ENCODE assay signal across 25 mouse cellular contexts in the genomic region with DNA sequence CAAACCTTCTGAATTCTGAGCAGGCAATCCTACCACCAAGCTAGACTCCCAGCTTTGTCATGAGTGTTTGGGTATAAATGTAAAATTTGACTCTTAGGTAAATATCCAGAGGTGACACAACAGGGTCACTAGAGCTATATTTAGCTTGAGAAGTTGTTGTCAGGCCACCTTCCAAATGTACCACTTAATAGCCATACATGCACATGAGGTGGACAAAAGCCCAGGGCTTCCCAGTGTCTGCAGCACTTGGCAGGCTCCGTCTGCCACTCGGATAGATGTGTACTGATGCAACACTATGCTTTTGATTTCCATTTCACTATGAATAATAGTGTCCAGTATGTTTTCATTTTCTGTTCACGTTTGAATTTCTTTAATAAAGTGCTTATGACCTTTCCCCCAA. TPM values are rescaled to one million over a fixed set of nuclear protein-coding genes. Genes with fewer than 3 reads are reported as not detected.
DNase-seq lines count a peak whose midpoint lies in the region; ATAC-seq and TF ChIP-seq lines count a peak whose summit lies in the region.
"Had no signal": no experiment of that assay in that cellular context is flagged by ENCODE, and none has a peak within 500 bp of the region (broad histone marks: within the 10 kb centered on the region; RNA-seq: fewer than 3 reads in every experiment).

No protein-coding gene starts in this region.

- no peak overlapping the region for H3K4me3 ChIP-seq in heart, embryonic 12.5 days
- H3K4me3 ChIP-seq in heart, embryonic 14.5 days (ENCODE audit: control insufficient read depth in 1 of 2, insufficient read depth in 1 of 2, low read depth in 1 of 2, low read length in 2 of 2) = no peak overlapping the region
- no peak overlapping the region for H3K4me3 ChIP-seq in cerebellum, adult 2 months (replicated peaks; ENCODE audit: insufficient read depth, low read depth, low read length)
- H3K4me3 ChIP-seq: embryonic facial prominence, embryonic 13.5 days; forebrain, embryonic 12.5 days; hindbrain, embryonic 10.5 days; intestine, embryonic 15.5 days had no signal

- H3K4me1 ChIP-seq in heart, embryonic 12.5 days (replicated peaks) = no peaks in the 10 kb centered on the region
- H3K4me1 ChIP-seq in heart, embryonic 14.5 days (ENCODE audit: control insufficient read depth in 2 of 2, insufficient read depth in 2 of 2, low read length in 2 of 2) = peaks cover 0 to 7% of the 10 kb centered on the region in 2 experiments; a peak in 1 of 4 replicates
- no peaks in the 10 kb centered on the region for H3K4me1 ChIP-seq in cerebellum, adult 2 months (ENCODE audit: control insufficient read depth, insufficient read depth, low read length)
- H3K4me1 ChIP-seq: embryonic facial prominence, embryonic 13.5 days; forebrain, embryonic 12.5 days; hindbrain, embryonic 10.5 days; intestine, embryonic 15.5 days had no signal

- peak; percentile 35 for DNase-seq in heart, adult 8-10 months (ENCODE audit: low spot score)
- peak; percentile 59 to 72 for DNase-seq in heart, postnatal 10 days
- no peak for DNase-seq in layer of hippocampus, adult 8-10 months (ENCODE audit: low spot score in 2 of 2)
- DNase-seq in cerebellum, adult 2 months = no peak
- DNase-seq: adrenal gland, postnatal 10 days; cerebellum, adult 11 months; cerebellum, adult 9-10 months; cerebellum, postnatal 36 days; forebrain, postnatal 0 days; gastrocnemius, postnatal 14 days; kidney, adult 18-20 months had no signal

- H3K36me3 ChIP-seq in heart, embryonic 12.5 days = no peaks in the 10 kb centered on the region
- no peaks in the 10 kb centered on the region for H3K36me3 ChIP-seq in heart, embryonic 14.5 days (ENCODE audit: control insufficient read depth, insufficient read depth, low read length)
- H3K36me3 ChIP-seq: embryonic facial prominence, embryonic 13.5 days; forebrain, embryonic 12.5 days; hindbrain, embryonic 10.5 days; intestine, embryonic 15.5 days had no signal

- TF ChIP-seq CTCF in cerebellum, adult 2 months (IDR thresholded peaks at IDR 0.05; ENCODE audit: borderline replicate concordance, insufficient read depth, low read depth, low read length) = no peak

- no peaks in the 10 kb centered on the region for H3K9me3 ChIP-seq in heart, embryonic 12.5 days (replicated peaks)
- H3K9me3 ChIP-seq in heart, embryonic 14.5 days (ENCODE audit: control insufficient read depth, low read length) = no peaks in the 10 kb centered on the region
- H3K9me3 ChIP-seq: embryonic facial prominence, embryonic 13.5 days; forebrain, embryonic 12.5 days; hindbrain, embryonic 10.5 days; intestine, embryonic 15.5 days had no signal

- H3K27ac ChIP-seq in heart, embryonic 12.5 days (ENCODE audit: poor library complexity, severe bottlenecking) = no peak overlapping the region
- peak overlapping the region; percentile 37 to 59; a peak in 2 of 4 replicates for H3K27ac ChIP-seq in heart, embryonic 14.5 days (replicated peaks in 1 of 2; ENCODE audit: control insufficient read depth in 1 of 2, insufficient read depth in 1 of 2, low read depth in 2 of 2, low read length in 2 of 2)
- no peak overlapping the region for H3K27ac ChIP-seq in cerebellum, adult 2 months (ENCODE audit: insufficient read depth, low read length)
- H3K27ac ChIP-seq: embryonic facial prominence, embryonic 13.5 days; forebrain, embryonic 12.5 days; hindbrain, embryonic 10.5 days; hindbrain, embryonic 14.5 days; intestine, embryonic 15.5 days had no signal

- no peak overlapping the region for H3K4me2 ChIP-seq in heart, embryonic 12.5 days
- no peak overlapping the region for H3K4me2 ChIP-seq in heart, embryonic 14.5 days (ENCODE audit: low read length)
- H3K4me2 ChIP-seq: embryonic facial prominence, embryonic 13.5 days; forebrain, embryonic 12.5 days; hindbrain, embryonic 14.5 days; intestine, embryonic 15.5 days had no signal

- ATAC-seq in heart, embryonic 12.5 days (ENCODE audit: insufficient number of reproducible peaks, low FRiP score) = no peak
- ATAC-seq in heart, embryonic 14.5 days (ENCODE audit: insufficient number of reproducible peaks, insufficient read depth, low FRiP score, low read depth) = no peak
- no peak for ATAC-seq in megakaryocyte progenitor cell, adult 5-6 weeks (replicated peaks; ENCODE audit: poor library complexity)
- ATAC-seq: forebrain, postnatal 0 days; intestine, embryonic 15.5 days had no signal

- WGBS in heart, embryonic 12.5 days = 61% methylated on average over 3 of the region's 3 CpGs
- WGBS in heart, embryonic 14.5 days = 51% methylated on average over 3 of the region's 3 CpGs
- WGBS in cerebellum, adult 2 months = 45% methylated on average over 3 of the region's 3 CpGs

- H3K27me3 ChIP-seq in heart, embryonic 12.5 days (replicated peaks) = no peaks in the 10 kb centered on the region
- H3K27me3 ChIP-seq in heart, embryonic 14.5 days (ENCODE audit: control insufficient read depth, insufficient read depth, low read length) = no peaks in the 10 kb centered on the region
- no peaks in the 10 kb centered on the region; the same call in 1 of the 2 replicates for H3K27me3 ChIP-seq in cerebellum, adult 2 months (ENCODE audit: control insufficient read depth, insufficient read depth, low read length)
- H3K27me3 ChIP-seq: forebrain, embryonic 12.5 days; intestine, embryonic 15.5 days had no signal

- intact Hi-C loops in heart, postnatal 10 days (cut with DNase I) = no loop called here

- H3K9ac ChIP-seq in heart, embryonic 12.5 days = no peak overlapping the region
- no peak overlapping the region for H3K9ac ChIP-seq in heart, embryonic 14.5 days (ENCODE audit: low read length)
- H3K9ac ChIP-seq: embryonic facial prominence, embryonic 13.5 days; forebrain, embryonic 12.5 days; forebrain, postnatal 0 days; hindbrain, embryonic 14.5 days; intestine, embryonic 15.5 days had no signal

- TF ChIP-seq POLR2A in cerebellum, adult 2 months (IDR thresholded peaks at IDR 0.05; ENCODE audit: borderline replicate concordance, insufficient read depth, low read length) = no peak

RNA-seq across cellular contexts. Expression of a gene that starts 14.2 kb away (rescaled TPM):
- total RNA-seq in heart, adult 8-10 months (2022) = 10 to 100 TPM in 3 of 4 experiments, 1 to 10 TPM in 1; 9.7 to 11.0 (median 10.6) TPM
- 14.7 and 16.2 TPM in 2 replicates for polyA plus RNA-seq in heart, embryonic 12.5 days (2016; fragmentation: Nextera tagmentation; extraction: Ambion mirVana)
- polyA plus RNA-seq in heart, embryonic 14.5 days (2014; fragmentation: Nextera tagmentation; extraction: Ambion mirVana) = 14.4 and 15.1 TPM in 2 replicates
- total RNA-seq in heart, postnatal 10 days (2021) = 10 to 100 TPM; 11.3 to 16.1 TPM
- 21.2 and 29.5 TPM in 2 replicates for total RNA-seq in megakaryocyte progenitor cell, adult 5-6 weeks (2015)
- 17.5 and 23.7 TPM in 2 replicates for total RNA-seq in megakaryocyte progenitor cell, adult 5-6 weeks (2017)
- total RNA-seq in layer of hippocampus, adult 8-10 months (2022) = 10 to 100 TPM; 13.3 to 14.1 (median 13.5) TPM
- polyA plus RNA-seq in cerebellum, adult 2 months (2012; rRNA removed) = 13.5 and 14.4 TPM in 2 replicates

RNA-seq across cellular contexts. Expression of a gene that starts 23.2 kb away (rescaled TPM):
- total RNA-seq in heart, adult 8-10 months (2022) = 1 to 10 TPM in 1 of 4 experiments, under 1 TPM in 3; 0.34 to 2.0 (median 0.82) TPM
- polyA plus RNA-seq in heart, embryonic 12.5 days (2016; fragmentation: Nextera tagmentation; extraction: Ambion mirVana) = 3.1 and 3.3 TPM in 2 replicates
- polyA plus RNA-seq in heart, embryonic 14.5 days (2014; fragmentation: Nextera tagmentation; extraction: Ambion mirVana) = 3.5 and 4.2 TPM in 2 replicates
- 1 to 10 TPM; 2.2 to 2.6 TPM for total RNA-seq in heart, postnatal 10 days (2021)
- 0.51 TPM in 1 of 2 replicates, not detected in the other for total RNA-seq in megakaryocyte progenitor cell, adult 5-6 weeks (2015)
- 0.88 TPM in 1 of 2 replicates, not detected in the other for total RNA-seq in megakaryocyte progenitor cell, adult 5-6 weeks (2017)
- 1 to 10 TPM; 1.2 to 2.5 (median 1.6) TPM for total RNA-seq in layer of hippocampus, adult 8-10 months (2022)
- polyA plus RNA-seq in cerebellum, adult 2 months (2012; rRNA removed) = 1.1 and 1.5 TPM in 2 replicates
- total RNA-seq: gastrocnemius, adult 18-20 months; gastrocnemius, postnatal 14 days had no signal

RNA-seq across cellular contexts. Expression of a gene that starts 23.6 kb away (rescaled TPM):
- 1 to 10 TPM; 1.1 to 2.4 (median 1.9) TPM for total RNA-seq in heart, adult 8-10 months (2022)
- polyA plus RNA-seq in heart, embryonic 12.5 days (2016; fragmentation: Nextera tagmentation; extraction: Ambion mirVana) = 0.61 and 0.73 TPM in 2 replicates
- polyA plus RNA-seq in heart, embryonic 14.5 days (2014; fragmentation: Nextera tagmentation; extraction: Ambion mirVana) = 1.1 and 1.6 TPM in 2 replicates
- total RNA-seq in heart, postnatal 10 days (2021) = 1 to 10 TPM; 4.8 to 5.5 TPM
- total RNA-seq in megakaryocyte progenitor cell, adult 5-6 weeks (2015) = not detected in 2 replicates
- total RNA-seq in megakaryocyte progenitor cell, adult 5-6 weeks (2017) = not detected in 2 replicates
- total RNA-seq in layer of hippocampus, adult 8-10 months (2022) = under 1 TPM; 0.37 to 0.65 (median 0.40) TPM
- polyA plus RNA-seq in cerebellum, adult 2 months (2012; rRNA removed) = not detected in 2 replicates
- total RNA-seq: adrenal gland, postnatal 10 days; adrenal gland, postnatal 4 days; ES-E14; gastrocnemius, adult 18-20 months; gastrocnemius, postnatal 14 days had no signal
- polyA plus RNA-seq: brain, embryonic 14.5 days; gonadal fat pad, adult 2 months; hindbrain, embryonic 10.5 days; kidney, embryonic 14.5 days had no signal

RNA-seq across cellular contexts. Expression of a gene that starts 52.1 kb away (rescaled TPM):
- total RNA-seq in heart, adult 8-10 months (2022) = not detected
- 0.04 and 0.05 TPM in 2 replicates for polyA plus RNA-seq in heart, embryonic 12.5 days (2016; fragmentation: Nextera tagmentation; extraction: Ambion mirVana)
- 0.11 TPM in 2 replicates for polyA plus RNA-seq in heart, embryonic 14.5 days (2014; fragmentation: Nextera tagmentation; extraction: Ambion mirVana)
- total RNA-seq in heart, postnatal 10 days (2021) = not detected
- total RNA-seq in megakaryocyte progenitor cell, adult 5-6 weeks (2015) = 0.02 TPM in 1 of 2 replicates, not detected in the other
- not detected in 2 replicates for total RNA-seq in megakaryocyte progenitor cell, adult 5-6 weeks (2017)
- under 1 TPM; 0.06 to 0.51 (median 0.10) TPM for total RNA-seq in layer of hippocampus, adult 8-10 months (2022)
- polyA plus RNA-seq in cerebellum, adult 2 months (2012; rRNA removed) = 0.13 and 0.29 TPM in 2 replicates
- total RNA-seq: gastrocnemius, adult 18-20 months; gastrocnemius, postnatal 14 days had no signal

Comparison
In these comparisons a context has a peak if more than half of its experiments do, and no peak if none do; other contexts are left out.
1. H3K27ac ChIP-seq: peak in heart, embryonic 14.5 days (2 of 2); none in heart, embryonic 12.5 days (single experiment) and cerebellum, adult 2 months (single experiment).
2. DNase-seq: peak in heart, adult 8-10 months (single experiment) and heart, postnatal 10 days (2 of 2); none in layer of hippocampus, adult 8-10 months (0 of 2) and cerebellum, adult 2 months (0 of 2).